Mouse (Mus musculus): ENCODE results near the gene Cbx1.
"Not testable (repeated sequence)": the region's sequence is repeated elsewhere in the genome, so short reads cannot be mapped to it uniquely, and the experiment has no call there.

GRCm38 (mm10) chr11:96811188-96811587, 22.3 kb downstream of the Cbx1 start:
- TF ChIP-seq ZMIZ1 (IDR thresholded peaks at IDR 0.05; ENCODE audit: low read depth, low read length); CHD2 (IDR thresholded peaks at IDR 0.05; ENCODE audit: low read length); POLR2A (IDR thresholded peaks at IDR 0.05; ENCODE audit: control insufficient read depth in 1 of 2, insufficient read depth in 1 of 2, low read depth in 1 of 2, low read length in 2 of 2, poor library complexity in 1 of 2); CTCF (IDR thresholded peaks at IDR 0.05 in 2 of 3, conservative IDR thresholded peaks at IDR 0.05 in 1 of 3; ENCODE audit: control insufficient read depth in 1 of 3, insufficient read depth in 1 of 3, low read depth in 2 of 3, low read length in 3 of 3, poor library complexity in 1 of 3, severe bottlenecking in 1 of 3); TBP (IDR thresholded peaks at IDR 0.05; ENCODE audit: low read depth, low read length); USF1 (IDR thresholded peaks at IDR 0.05; ENCODE audit: low read depth, low read length); ETS1 (IDR thresholded peaks at IDR 0.05; ENCODE audit: low read depth, low read length); ZNF384 (IDR thresholded peaks at IDR 0.05; ENCODE audit: low read depth, low read length); E2F4 (IDR thresholded peaks at IDR 0.05; ENCODE audit: borderline replicate concordance, low read depth, low read length): not testable (repeated sequence)

All from MEL (cell line).